18 mouse cellular contexts compared by ENCODE assay signal in the genomic region with DNA sequence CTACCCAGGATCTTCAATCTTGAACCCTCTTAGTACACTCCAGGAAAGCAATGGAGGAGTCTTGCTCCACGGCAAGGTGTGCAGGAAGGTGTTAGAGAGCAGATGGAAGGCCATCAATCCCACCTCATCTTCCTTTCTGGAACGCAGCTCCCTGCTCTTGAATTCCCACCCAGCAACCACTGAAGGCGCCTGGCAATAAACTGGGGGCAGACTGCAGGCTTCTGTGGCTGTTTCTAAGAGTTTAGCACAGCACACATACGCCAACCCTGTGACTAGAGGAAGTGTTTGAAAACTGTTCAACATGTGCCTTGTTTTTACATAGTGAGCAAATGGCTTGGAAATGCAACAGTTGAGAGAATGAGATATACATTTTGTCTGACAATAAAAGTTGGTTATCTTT.
DNase-seq lines count a peak whose midpoint lies in the region; ATAC-seq lines count a peak whose summit lies in the region.
"Had no signal": no experiment of that assay in that cellular context is flagged by ENCODE, and none has a peak within 500 bp of the region (broad histone marks: within the 10 kb centered on the region; RNA-seq: fewer than 3 reads in every experiment).

No protein-coding gene starts in this region.

- H3K9ac ChIP-seq in forebrain, embryonic 12.5 days, result no peak overlapping the region
- H3K9ac ChIP-seq in forebrain, embryonic 11.5 days (ENCODE audit: low read length), result no peak overlapping the region
- no peak overlapping the region for H3K9ac ChIP-seq in hindbrain, embryonic 12.5 days
- no peak overlapping the region for H3K9ac ChIP-seq in hindbrain, embryonic 13.5 days
- no peak overlapping the region for H3K9ac ChIP-seq in neural tube, embryonic 11.5 days (ENCODE audit: low read length)
- H3K9ac ChIP-seq: hindbrain, embryonic 15.5 days; liver, postnatal 0 days; neural tube, embryonic 15.5 days had no signal

- H3K4me1 ChIP-seq in forebrain, embryonic 12.5 days, result peaks cover 23% of the 10 kb centered on the region
- H3K4me1 ChIP-seq in forebrain, embryonic 11.5 days (replicated peaks; ENCODE audit: control insufficient read depth, insufficient read depth, low read length), result peaks cover 13% of the 10 kb centered on the region
- H3K4me1 ChIP-seq in hindbrain, embryonic 12.5 days, result peaks cover 27% of the 10 kb centered on the region
- H3K4me1 ChIP-seq in hindbrain, embryonic 13.5 days (replicated peaks), result peaks cover 38% of the 10 kb centered on the region
- peaks cover 28% of the 10 kb centered on the region for H3K4me1 ChIP-seq in neural tube, embryonic 11.5 days (ENCODE audit: control insufficient read depth, insufficient read depth, low read length)

- no peaks in the 10 kb centered on the region for H3K27me3 ChIP-seq in forebrain, embryonic 12.5 days
- no peaks in the 10 kb centered on the region for H3K27me3 ChIP-seq in forebrain, embryonic 11.5 days (ENCODE audit: control insufficient read depth, insufficient read depth, low read length)
- H3K27me3 ChIP-seq in hindbrain, embryonic 12.5 days, result 0 out of 2 replicates have a peak, but pooled peaks cover 2% of the 10 kb centered on the region
- peaks cover 9% of the 10 kb centered on the region; the same call in 1 of the 2 replicates for H3K27me3 ChIP-seq in hindbrain, embryonic 13.5 days
- H3K27me3 ChIP-seq in neural tube, embryonic 11.5 days (ENCODE audit: control insufficient read depth, insufficient read depth, low read length), result no peaks in the 10 kb centered on the region
- H3K27me3 ChIP-seq: CH12.LX; hindbrain, embryonic 15.5 days had no signal

- no peak overlapping the region for H3K4me2 ChIP-seq in forebrain, embryonic 12.5 days
- H3K4me2 ChIP-seq in forebrain, embryonic 11.5 days (ENCODE audit: low read depth, low read length, severe bottlenecking), result no peak overlapping the region
- H3K4me2 ChIP-seq in hindbrain, embryonic 12.5 days (replicated peaks), result no peak overlapping the region
- H3K4me2 ChIP-seq in hindbrain, embryonic 13.5 days, result no peak overlapping the region
- H3K4me2 ChIP-seq in neural tube, embryonic 11.5 days (ENCODE audit: low read depth), result no peak overlapping the region
- H3K4me2 ChIP-seq: hindbrain, embryonic 15.5 days had no signal

- H3K27ac ChIP-seq in forebrain, embryonic 12.5 days, result 0 out of 2 replicates have a peak overlapping the region, but pooled peaks have one; percentile 25
- no peak overlapping the region for H3K27ac ChIP-seq in forebrain, embryonic 11.5 days (ENCODE audit: low read depth, low read length)
- H3K27ac ChIP-seq in hindbrain, embryonic 12.5 days, result peak overlapping the region; percentile 41; the same call in 1 of the 2 replicates
- no peak overlapping the region for H3K27ac ChIP-seq in hindbrain, embryonic 13.5 days
- H3K27ac ChIP-seq in neural tube, embryonic 11.5 days (ENCODE audit: low read depth, low read length), result 0 out of 2 replicates have a peak overlapping the region, but pooled peaks have one; percentile 2

- 70% methylated on average over 4 of the region's 4 CpGs for WGBS in forebrain, embryonic 12.5 days
- 72% methylated on average over 4 of the region's 4 CpGs for WGBS in forebrain, embryonic 11.5 days
- 74% methylated on average over 4 of the region's 4 CpGs for WGBS in hindbrain, embryonic 12.5 days
- WGBS in hindbrain, embryonic 13.5 days, result 74% methylated on average over 4 of the region's 4 CpGs
- 43% methylated on average over 4 of the region's 4 CpGs for WGBS in neural tube, embryonic 11.5 days

- no peaks in the 10 kb centered on the region for H3K36me3 ChIP-seq in forebrain, embryonic 12.5 days (replicated peaks)
- no peaks in the 10 kb centered on the region for H3K36me3 ChIP-seq in forebrain, embryonic 11.5 days (ENCODE audit: control insufficient read depth, insufficient read depth, low read length)
- no peaks in the 10 kb centered on the region for H3K36me3 ChIP-seq in hindbrain, embryonic 12.5 days
- no peaks in the 10 kb centered on the region for H3K36me3 ChIP-seq in hindbrain, embryonic 13.5 days
- no peaks in the 10 kb centered on the region for H3K36me3 ChIP-seq in neural tube, embryonic 11.5 days (ENCODE audit: control insufficient read depth, insufficient read depth, low read length)
- H3K36me3 ChIP-seq: hindbrain, embryonic 15.5 days; neural tube, embryonic 15.5 days had no signal

- ATAC-seq in forebrain, embryonic 12.5 days (ENCODE audit: low FRiP score), result no peak
- ATAC-seq in forebrain, embryonic 11.5 days (replicated peaks; ENCODE audit: low FRiP score), result no peak
- ATAC-seq in hindbrain, embryonic 12.5 days (ENCODE audit: low FRiP score), result no peak
- no peak for ATAC-seq in hindbrain, embryonic 13.5 days (ENCODE audit: low FRiP score)
- ATAC-seq in neural tube, embryonic 11.5 days (ENCODE audit: insufficient read depth, low FRiP score, low TSS enrichment), result no peak

- no peak for DNase-seq in forebrain, embryonic 11.5 days (ENCODE audit: low spot score)
- no peak for DNase-seq in neural tube, embryonic 11.5 days (ENCODE audit: low spot score)
- no peak for DNase-seq in neural tube, embryonic 10.5 days (ENCODE audit: extremely low spot score, low spot score)
- DNase-seq in testis, postnatal 14 days (ENCODE audit: low spot score), result no peak
- no peak for DNase-seq in adrenal gland, adult 2 months
- DNase-seq: adrenal gland, postnatal 14 days; cerebellum, adult 9-11 months; kidney, adult 9 months; kidney, postnatal 4 days; liver, postnatal 0 days; retina, postnatal 1 day; thymus, postnatal 14 days had no signal

- H3K9me3 ChIP-seq in forebrain, embryonic 12.5 days, result no peaks in the 10 kb centered on the region
- H3K9me3 ChIP-seq in forebrain, embryonic 11.5 days (ENCODE audit: control insufficient read depth, low read length), result no peaks in the 10 kb centered on the region
- H3K9me3 ChIP-seq in hindbrain, embryonic 12.5 days (replicated peaks), result no peaks in the 10 kb centered on the region
- no peaks in the 10 kb centered on the region for H3K9me3 ChIP-seq in hindbrain, embryonic 13.5 days
- no peaks in the 10 kb centered on the region for H3K9me3 ChIP-seq in neural tube, embryonic 11.5 days (ENCODE audit: control insufficient read depth, low read length)
- H3K9me3 ChIP-seq: hindbrain, embryonic 15.5 days; neural tube, embryonic 15.5 days had no signal

- H3K4me3 ChIP-seq in forebrain, embryonic 12.5 days (replicated peaks), result no peak overlapping the region
- no peak overlapping the region for H3K4me3 ChIP-seq in forebrain, embryonic 11.5 days (ENCODE audit: low read depth, low read length)
- no peak overlapping the region for H3K4me3 ChIP-seq in hindbrain, embryonic 12.5 days
- H3K4me3 ChIP-seq in hindbrain, embryonic 13.5 days, result no peak overlapping the region
- no peak overlapping the region for H3K4me3 ChIP-seq in neural tube, embryonic 11.5 days (ENCODE audit: low read depth, low read length)
- H3K4me3 ChIP-seq: hindbrain, embryonic 15.5 days; neural tube, embryonic 15.5 days had no signal

Comparison
In these comparisons a context has a peak if more than half of its experiments do, and no peak if none do; other contexts are left out.
1. H3K27ac ChIP-seq: peak in forebrain, embryonic 12.5 days (single experiment), hindbrain, embryonic 12.5 days (single experiment) and neural tube, embryonic 11.5 days (single experiment); none in forebrain, embryonic 11.5 days (single experiment) and hindbrain, embryonic 13.5 days (single experiment).